In genomic region chr11:113477550-113477949, GRCm38 (mm10) we compare ENCODE assay signal across 14 mouse cellular contexts.
DNase-seq lines count a peak whose midpoint lies in the region; TF ChIP-seq lines count a peak whose summit lies in the region.
"Had no signal": no experiment of that assay in that cellular context is flagged by ENCODE, and none has a peak within 500 bp of the region (broad histone marks: within the 10 kb centered on the region; RNA-seq: fewer than 3 reads in every experiment).

No protein-coding gene starts in this region.

- no peak overlapping the region for H3K27ac ChIP-seq in kidney, adult 2 months (ENCODE audit: insufficient read depth, low read depth, low read length)
- no peak overlapping the region for H3K27ac ChIP-seq in limb, embryonic 10.5 days
- H3K27ac ChIP-seq: embryonic facial prominence, embryonic 12.5 days; intestine, embryonic 15.5 days; liver, embryonic 14.5 days had no signal

- no peaks in the 10 kb centered on the region for H3K9me3 ChIP-seq in E14TG2a.4 (ENCODE audit: low read length)
- no peaks in the 10 kb centered on the region for H3K9me3 ChIP-seq in limb, embryonic 10.5 days (replicated peaks)
- H3K9me3 ChIP-seq: embryonic facial prominence, embryonic 12.5 days; intestine, embryonic 15.5 days had no signal

- peaks cover 9% of the 10 kb centered on the region; the same call in 1 of the 2 replicates for H3K4me1 ChIP-seq in kidney, adult 2 months (ENCODE audit: control insufficient read depth, insufficient read depth, low read length)
- H3K4me1 ChIP-seq in E14TG2a.4 (replicated peaks; ENCODE audit: low read depth, low read length) = peaks cover 15% of the 10 kb centered on the region
- H3K4me1 ChIP-seq in limb, embryonic 10.5 days = peaks cover 8% of the 10 kb centered on the region
- H3K4me1 ChIP-seq: embryonic facial prominence, embryonic 12.5 days had no signal

- WGBS in kidney, adult 2 months = 69% methylated on average over 9 of the region's 9 CpGs
- WGBS in limb, embryonic 10.5 days = 83% methylated on average over 9 of the region's 9 CpGs

- DNase-seq in kidney, adult 2 months = peak; percentile 53
- DNase-seq in kidney, postnatal 10 days = no peak
- peak; percentile 60 for DNase-seq in brain, embryonic 18.5 days (ENCODE audit: low read depth, low spot score)
- peak; percentile 35 for DNase-seq in layer of hippocampus, adult 9-11 months
- DNase-seq in embryo, embryonic 10.5 days (ENCODE audit: low spot score) = no peak
- DNase-seq in limb, embryonic 10.5 days (ENCODE audit: low spot score) = no peak
- DNase-seq: cerebellum, adult 8-10 months; heart, adult 18-20 months; heart, postnatal 10 days; lung, postnatal 4 days had no signal

- no peak overlapping the region for H3K4me3 ChIP-seq in kidney, adult 2 months (ENCODE audit: insufficient read depth, low read depth, low read length)
- H3K4me3 ChIP-seq in E14TG2a.4 (replicated peaks; ENCODE audit: low read length) = peak overlapping the region; percentile 63
- no peak overlapping the region for H3K4me3 ChIP-seq in limb, embryonic 10.5 days
- H3K4me3 ChIP-seq: embryonic facial prominence, embryonic 12.5 days; intestine, embryonic 15.5 days had no signal

- no peak for TF ChIP-seq POLR2A in kidney, adult 2 months (IDR thresholded peaks at IDR 0.05; ENCODE audit: low read depth, low read length)

- H3K36me3 ChIP-seq in kidney, adult 2 months (ENCODE audit: control insufficient read depth, insufficient read depth, low read length) = no peaks in the 10 kb centered on the region
- no peaks in the 10 kb centered on the region for H3K36me3 ChIP-seq in E14TG2a.4 (ENCODE audit: insufficient read depth, low read length)
- H3K36me3 ChIP-seq in limb, embryonic 10.5 days = no peaks in the 10 kb centered on the region
- H3K36me3 ChIP-seq: embryonic facial prominence, embryonic 12.5 days; intestine, embryonic 15.5 days had no signal

- TF ChIP-seq CTCF in kidney, adult 2 months (conservative IDR thresholded peaks at IDR 0.05; ENCODE audit: insufficient read depth, insufficient read length, low read depth, low read length) = no peak
- no peak for TF ChIP-seq CTCF in E14TG2a.4 (conservative IDR thresholded peaks at IDR 0.05; ENCODE audit: low read length)

- no peaks in the 10 kb centered on the region for H3K27me3 ChIP-seq in kidney, adult 2 months (replicated peaks; ENCODE audit: control insufficient read depth, insufficient read depth, low read length)
- H3K27me3 ChIP-seq in E14TG2a.4 (ENCODE audit: insufficient read depth, low read length) = 0 out of 2 replicates have a peak, but pooled peaks cover 2% of the 10 kb centered on the region
- no peaks in the 10 kb centered on the region for H3K27me3 ChIP-seq in limb, embryonic 10.5 days (ENCODE audit: low read depth, poor library complexity, severe bottlenecking)
- H3K27me3 ChIP-seq: embryonic facial prominence, embryonic 12.5 days; intestine, embryonic 15.5 days had no signal

Comparison
In these comparisons a context has a peak if more than half of its experiments do, and no peak if none do; other contexts are left out.
1. DNase-seq: peak in kidney, adult 2 months (single experiment), brain, embryonic 18.5 days (single experiment) and layer of hippocampus, adult 9-11 months (single experiment); none in kidney, postnatal 10 days (single experiment), embryo, embryonic 10.5 days (single experiment) and limb, embryonic 10.5 days (single experiment).